8 mouse cellular contexts compared by ENCODE assay signal in genomic region chr10:26372940-26373931, GRCm38 (mm10). TPM values are rescaled to one million over a fixed set of nuclear protein-coding genes. Genes with fewer than 3 reads are reported as not detected.
DNase-seq lines count a peak whose midpoint lies in the region; ATAC-seq and TF ChIP-seq lines count a peak whose summit lies in the region.

No protein-coding gene starts in this region.

- ATAC-seq in lung, embryonic 15.5 days (ENCODE audit: borderline replicate concordance, extremely low read depth, low FRiP score, low TSS enrichment) = no peak

- H3K36me3 ChIP-seq in hindbrain, embryonic 10.5 days = peaks cover 8% of the 10 kb centered on the region
- no peaks in the 10 kb centered on the region for H3K36me3 ChIP-seq in lung, embryonic 15.5 days

- peak overlapping the region; percentile 99 for H3K27ac ChIP-seq in hindbrain, embryonic 10.5 days
- H3K27ac ChIP-seq in lung, embryonic 15.5 days = peak overlapping the region; percentile 93
- no peak overlapping the region for H3K27ac ChIP-seq in olfactory bulb, adult 2 months (ENCODE audit: insufficient read depth, low read depth, low read length)

- TF ChIP-seq CTCF in olfactory bulb, adult 2 months (IDR thresholded peaks at IDR 0.05; ENCODE audit: insufficient read depth, low read depth, low read length) = no peak

- peak overlapping the region; percentile 88 for H3K9ac ChIP-seq in lung, embryonic 15.5 days

- H3K9me3 ChIP-seq in hindbrain, embryonic 10.5 days = no peaks in the 10 kb centered on the region
- no peaks in the 10 kb centered on the region for H3K9me3 ChIP-seq in lung, embryonic 15.5 days

- peak overlapping the region; percentile 87 for H3K4me2 ChIP-seq in lung, embryonic 15.5 days

- DNase-seq in MEL-GATA-1-ER (ENCODE audit: extremely low read depth, low read depth) = peak; percentile 59
- DNase-seq in cerebellum, adult 8-10 months = peak; percentile 70
- peak; percentile 77 to 95 for DNase-seq in frontal cortex, adult 2 months (ENCODE audit: extremely low spot score in 1 of 2, low spot score in 1 of 2)
- peak; percentile 78 for DNase-seq in hindbrain, embryonic 10.5 days (ENCODE audit: low spot score)
- DNase-seq in layer of hippocampus, adult 9-10 months (ENCODE audit: low spot score) = peak; percentile 80
- peak; percentile 63 to 77 for DNase-seq in thymus, adult 18-20 months

- TF ChIP-seq POLR2A in olfactory bulb, adult 2 months (IDR thresholded peaks at IDR 0.05; ENCODE audit: insufficient read depth, low read depth, low read length) = no peak

- WGBS in hindbrain, embryonic 10.5 days = under 1% methylated on average over 51 of the region's 51 CpGs
- under 1% methylated on average over 51 of the region's 51 CpGs for WGBS in lung, embryonic 15.5 days
- under 1% methylated on average over 51 of the region's 51 CpGs for WGBS in olfactory bulb, adult 2 months

- H3K4me3 ChIP-seq in hindbrain, embryonic 10.5 days = peak overlapping the region; percentile 85
- peak overlapping the region; percentile 76 for H3K4me3 ChIP-seq in lung, embryonic 15.5 days
- H3K4me3 ChIP-seq in olfactory bulb, adult 2 months (ENCODE audit: insufficient read depth, low read depth, low read length) = peak overlapping the region; percentile 95

- H3K4me1 ChIP-seq in hindbrain, embryonic 10.5 days (replicated peaks) = peaks cover 29% of the 10 kb centered on the region
- peaks cover 24% of the 10 kb centered on the region; the same call in 1 of the 2 replicates for H3K4me1 ChIP-seq in lung, embryonic 15.5 days
- no peaks in the 10 kb centered on the region for H3K4me1 ChIP-seq in olfactory bulb, adult 2 months (ENCODE audit: control insufficient read depth, insufficient read depth, low read length)

- no peaks in the 10 kb centered on the region for H3K27me3 ChIP-seq in hindbrain, embryonic 10.5 days (ENCODE audit: insufficient read depth, poor library complexity, severe bottlenecking)
- H3K27me3 ChIP-seq in lung, embryonic 15.5 days = no peaks in the 10 kb centered on the region

RNA-seq across cellular contexts. Expression of gene L3mbtl3, which starts 2.5 kb away (rescaled TPM):
- polyA plus RNA-seq in frontal cortex, adult 2 months (2012; rRNA removed) = 15.4 and 15.7 TPM in 2 replicates
- 16.8 and 17.1 TPM in 2 replicates for polyA plus RNA-seq in hindbrain, embryonic 10.5 days (2016; fragmentation: Nextera tagmentation; extraction: Ambion mirVana)
- 14.4 and 15.8 TPM in 2 replicates for polyA plus RNA-seq in lung, embryonic 15.5 days (2015; fragmentation: Nextera tagmentation; extraction: Ambion mirVana)
- polyA plus RNA-seq in olfactory bulb, adult 2 months (2012; ENCODE audit: insufficient read depth, insufficient read length, low replicate concordance, missing spikeins) = not detected in 2 replicates
